Mouse (Mus musculus) gastrocnemius, postnatal 10 days (tissue): Measurements from ENCODE around the gene Rad23b. TPM values are rescaled to one million over a fixed set of nuclear protein-coding genes. Genes with fewer than 3 reads are reported as not detected.
A peak's percentile ranks its signal among the peaks of the same experiment; 100 is the strongest.
"Not testable (repeated sequence)": the region's sequence is repeated elsewhere in the genome, so short reads cannot be mapped to it uniquely, and the experiment has no call there.

Experiments used
- DNase-seq: peaks from one replicate; pipeline ENCODE4 v3.0.0; 2021; ENCODE audit warnings: mixed read lengths
- total RNA-seq, 2 experiments: library from RNA; stranded (reverse); gene quantifications; 2 replicates each; pipeline ENCODE4 v1.2.3; 2021

Rad23b gene
- total RNA-seq, 2 experiments from 2014 or later, result 122 to 131 TPM

DNA sequence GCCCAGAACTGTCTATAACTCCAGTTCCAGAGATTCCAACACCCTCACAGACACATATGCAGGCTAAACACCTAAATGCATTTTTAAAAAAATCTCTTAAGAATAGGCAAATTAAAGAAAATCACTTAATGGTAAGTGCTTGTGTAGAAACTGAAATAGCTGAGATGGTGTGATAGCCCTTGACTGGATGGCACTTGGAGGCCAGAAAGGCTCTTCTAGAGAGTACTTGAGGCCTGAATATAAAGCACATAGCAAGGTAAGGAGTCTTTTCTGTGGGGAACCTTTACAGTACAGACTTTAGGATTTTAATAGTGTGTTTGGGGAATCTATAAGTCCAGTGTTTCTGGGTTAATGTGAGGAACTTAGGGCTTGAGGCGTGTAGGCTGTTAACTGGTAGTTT is 4.2 kb downstream of the Rad23b start:
- DNase-seq, result no peak

GRCm38 (mm10) chr4:55355845-55356244 is 6.0 kb downstream of the Rad23b start:
- no peak for DNase-seq

DNA sequence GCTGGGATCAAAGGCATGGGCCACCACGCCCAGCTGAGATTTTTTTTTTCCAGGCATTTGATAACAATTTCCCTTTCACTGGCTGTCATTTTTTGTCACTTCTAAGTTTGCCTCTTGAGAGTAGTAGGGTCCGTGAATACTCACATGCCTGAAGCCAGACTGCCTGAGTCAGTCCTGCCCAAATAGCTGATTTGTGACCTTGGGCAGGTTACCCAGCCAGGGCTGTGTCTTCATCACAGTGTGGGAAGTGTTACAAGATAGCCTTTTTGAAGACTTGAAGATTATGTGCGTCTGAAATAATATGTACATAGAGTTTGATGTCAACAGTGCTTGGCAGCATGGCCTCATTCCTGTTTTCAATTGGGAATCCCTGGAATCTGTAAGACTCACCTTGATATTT is 6.9 kb downstream of the Rad23b start:
- no peak for DNase-seq

DNA sequence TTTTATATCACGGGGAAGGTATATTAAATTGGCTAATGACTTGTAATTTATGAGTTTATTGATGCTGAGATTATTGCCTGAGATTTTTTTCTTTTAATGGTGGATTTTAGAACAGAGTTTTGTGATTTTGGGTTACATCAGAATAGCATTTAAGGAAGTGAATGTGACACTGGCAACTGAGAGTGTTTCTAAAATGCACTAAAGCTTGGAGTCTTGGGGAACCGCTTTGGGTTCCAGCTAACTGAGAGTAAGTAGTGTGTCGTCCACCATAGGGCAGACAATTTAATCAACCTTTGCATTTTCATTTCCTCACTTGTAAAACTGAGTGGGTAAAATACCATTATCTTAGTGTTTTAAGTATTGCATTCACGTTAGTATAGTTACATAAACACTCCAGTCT is 14.0 kb downstream of the Rad23b start:
- DNase-seq, result no peak

DNA sequence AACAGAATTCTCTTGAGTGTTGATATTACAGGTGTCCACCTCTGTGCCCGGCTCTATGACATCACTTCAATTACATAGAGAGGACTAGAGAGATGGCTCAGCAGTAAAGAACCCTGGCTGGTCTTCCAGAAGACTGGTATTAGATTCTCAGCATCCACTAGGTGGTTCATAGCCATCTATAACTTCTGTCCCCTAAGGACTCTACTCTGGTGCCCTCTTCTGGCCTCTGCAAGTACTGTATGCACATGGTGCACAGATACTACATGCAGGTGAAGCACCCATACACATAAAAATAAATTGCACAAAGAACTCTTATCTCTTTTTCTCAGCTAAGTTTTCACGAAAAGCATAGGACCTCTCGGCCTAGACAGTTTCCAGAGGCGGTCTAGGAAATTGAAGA is 14.5 kb downstream of the Rad23b start:
- DNase-seq, result no peak

- no peak for DNase-seq
Measured at GRCm38 (mm10) chr4:55366014-55366413, 16.2 kb downstream of the Rad23b start.

GRCm38 (mm10) chr4:55370127-55370526 is 20.3 kb downstream of the Rad23b start:
- DNase-seq, result no peak

DNA sequence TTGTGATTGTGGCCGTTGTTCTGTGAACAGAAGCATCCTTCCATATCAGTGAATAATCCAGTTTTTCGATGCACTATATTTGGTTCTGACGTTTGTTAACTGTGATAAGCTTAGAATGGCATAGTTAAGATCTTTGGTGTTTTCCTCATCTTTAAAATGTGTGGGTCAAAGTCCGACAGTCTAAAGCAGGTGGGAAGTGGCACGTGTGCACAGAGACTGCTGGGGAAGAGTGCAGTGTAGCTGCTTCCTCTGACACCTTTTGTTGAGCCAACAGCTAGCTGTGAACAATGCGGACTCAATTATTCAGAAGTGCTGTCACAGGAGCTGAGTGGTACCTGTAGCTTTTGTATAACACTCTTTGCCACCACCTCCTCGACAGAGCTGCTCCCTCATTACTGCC is 21.5 kb downstream of the Rad23b start:
- DNase-seq, result no peak

GRCm38 (mm10) chr4:55382350-55382749 is 32.5 kb downstream of the Rad23b start:
- no peak for DNase-seq

DNA sequence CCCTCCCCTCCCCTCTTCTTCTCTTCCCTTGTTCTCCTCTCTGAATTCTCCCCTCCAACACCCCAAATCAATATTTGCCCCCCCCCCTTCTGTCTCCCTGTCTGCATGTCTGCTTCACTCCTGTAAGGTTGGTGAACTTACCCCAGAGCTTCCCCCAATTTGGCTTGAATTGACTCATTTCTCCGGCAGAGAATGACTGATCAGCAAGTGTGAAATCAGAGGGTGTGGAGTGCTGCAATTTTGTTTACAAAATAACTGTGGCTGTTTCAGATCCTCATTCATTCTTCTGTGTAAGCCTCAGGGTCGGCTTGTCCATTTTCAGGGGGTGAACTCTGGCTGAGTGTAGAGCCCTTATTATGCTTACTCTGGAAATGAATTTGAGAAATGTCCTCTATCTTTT is 36.9 kb downstream of the Rad23b start:
- no peak for DNase-seq

DNA sequence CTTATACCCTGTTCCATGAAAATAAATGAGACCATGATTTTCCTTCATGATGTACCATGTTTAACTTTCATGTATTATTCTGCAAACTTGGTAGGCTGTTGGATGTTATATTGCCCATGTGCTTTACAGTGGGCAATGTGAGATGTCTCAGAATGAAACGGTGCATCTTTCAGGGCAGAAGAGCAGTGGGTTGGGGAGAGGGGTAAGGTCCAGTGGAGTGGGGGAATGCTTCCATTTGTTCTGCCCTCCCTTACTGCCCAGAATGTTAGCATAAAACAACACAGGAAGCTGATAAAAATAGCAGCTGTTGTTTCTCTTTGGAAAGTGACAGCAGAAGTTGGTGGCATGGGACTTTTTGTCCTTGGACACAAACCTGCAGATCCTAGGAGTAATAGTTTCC is 41.6 kb downstream of the Rad23b start:
- no peak for DNase-seq

- no peak for DNase-seq
Measured at GRCm38 (mm10) chr4:55392445-55392844, 42.6 kb downstream of the Rad23b start.

DNA sequence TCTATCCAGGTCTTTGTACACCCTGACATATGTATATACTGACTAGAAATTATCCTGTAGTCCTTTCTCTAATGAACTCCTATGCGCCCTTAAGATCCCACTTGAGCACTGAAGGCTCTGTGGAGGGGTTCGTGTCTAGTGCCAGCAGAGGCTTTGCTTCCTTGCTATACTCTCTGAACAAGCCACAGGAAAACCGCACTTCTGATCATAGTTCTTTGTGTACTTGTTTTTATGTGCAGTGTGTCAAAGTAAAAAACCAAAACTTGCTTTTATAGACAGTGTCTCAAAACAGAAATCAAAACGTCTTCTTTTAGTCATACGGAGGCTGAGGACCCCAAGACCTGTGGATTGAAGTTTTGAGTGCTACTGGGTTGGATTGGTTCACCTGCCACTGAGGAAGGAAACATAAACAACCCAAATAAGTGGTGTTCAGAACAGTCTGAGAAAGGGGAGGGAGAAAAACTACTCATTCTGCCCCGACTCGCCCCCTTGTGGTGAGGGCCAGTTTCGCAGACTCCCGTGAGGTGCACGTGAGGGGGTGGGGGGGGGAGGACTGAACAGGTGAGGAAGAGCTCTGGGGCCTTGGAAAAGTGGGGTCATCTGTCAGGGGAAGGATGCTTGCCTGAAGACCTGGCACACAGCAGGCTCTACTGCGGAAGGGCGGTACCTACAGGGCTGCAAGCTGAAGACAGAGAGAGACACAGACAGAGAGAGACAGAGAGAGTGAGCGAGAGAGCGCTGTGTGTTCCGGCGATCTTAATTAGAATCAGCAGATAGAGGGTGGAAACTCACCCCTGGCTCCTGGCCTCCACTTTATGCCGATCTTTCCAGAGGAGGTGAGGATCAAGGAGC is 48.3 kb downstream of the Rad23b start:
- DNase-seq, result peak; percentile 51

GRCm38 (mm10) chr4:55398901-55399300 is 49.1 kb downstream of the Rad23b start:
- no peak for DNase-seq

GRCm38 (mm10) chr4:55405329-55405728 is 55.5 kb downstream of the Rad23b start:
- DNase-seq, result no peak

- no peak for DNase-seq
Measured at GRCm38 (mm10) chr4:55406558-55406957, 56.7 kb downstream of the Rad23b start.

DNA sequence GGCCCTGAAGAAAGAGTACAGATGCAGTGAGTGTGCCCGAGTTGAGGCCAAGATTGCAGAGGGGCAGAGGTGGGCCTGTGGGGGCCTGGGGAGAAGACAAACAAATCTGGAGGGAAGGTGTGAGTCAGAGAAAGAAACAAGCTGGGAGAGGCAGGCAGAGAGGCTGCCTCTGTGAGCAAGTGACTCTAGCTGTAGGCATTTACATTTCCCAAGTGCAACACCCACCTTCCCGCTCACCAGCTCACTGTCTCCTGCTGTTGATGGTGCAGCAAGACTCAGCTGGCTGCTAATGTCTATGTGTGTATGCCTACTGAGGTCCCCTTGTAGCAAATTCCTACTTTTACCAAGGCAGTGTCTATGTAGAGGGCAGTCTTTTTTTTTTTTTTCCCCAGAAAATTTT is 58.2 kb downstream of the Rad23b start:
- DNase-seq, result no peak

DNA sequence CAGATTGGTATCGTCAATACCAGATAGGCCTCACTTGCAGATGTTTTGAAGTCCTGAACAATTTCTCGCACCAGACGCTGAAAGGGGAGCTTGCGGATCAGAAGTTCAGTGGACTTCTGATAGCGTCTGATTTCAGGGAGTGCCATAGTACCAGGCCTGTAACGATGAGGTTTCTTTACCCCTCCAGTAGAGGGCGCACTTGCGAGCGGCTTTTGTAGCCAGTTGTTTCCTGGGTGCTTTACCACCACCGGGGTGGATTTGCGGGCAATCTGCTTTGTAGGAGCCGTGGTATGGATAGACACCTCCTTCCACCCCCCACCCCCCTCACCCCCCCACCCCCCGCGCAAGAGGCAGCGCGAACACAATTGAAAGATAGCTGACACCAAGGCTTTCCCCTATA is 59.2 kb downstream of the Rad23b start:
- no peak for DNase-seq

GRCm38 (mm10) chr4:55409578-55410224 is 59.9 kb downstream of the Rad23b start:
- DNase-seq, result not testable (repeated sequence)

GRCm38 (mm10) chr4:55415864-55416263 is 66.0 kb downstream of the Rad23b start:
- DNase-seq, result no peak

DNA sequence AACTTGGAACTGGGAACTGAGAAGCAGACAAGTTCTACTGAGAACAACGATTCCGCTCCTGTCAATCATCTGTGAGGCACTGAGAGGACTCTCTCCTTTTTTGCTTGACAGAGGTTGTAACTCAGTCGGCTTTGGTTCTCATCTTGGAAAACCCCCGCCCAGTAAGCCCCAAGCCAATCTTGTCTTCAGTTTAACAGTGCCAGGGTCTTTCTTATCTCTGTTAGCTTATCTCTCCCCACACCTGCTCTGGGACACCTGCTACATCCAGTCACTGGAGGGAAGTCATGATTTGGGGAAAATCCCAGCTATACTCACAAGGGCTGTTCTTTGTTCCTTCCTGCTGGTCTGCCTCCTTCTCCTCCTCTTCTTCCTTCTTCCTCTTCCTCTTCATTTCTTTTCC is 76.4 kb downstream of the Rad23b start:
- DNase-seq, result no peak
